Mouse (Mus musculus) E14TG2a.4 (cell line): ENCODE measurements around the gene Car12.

Experiments
- H3K27me3 ChIP-seq: 2 replicates; pipeline ENCODE4 v1.6.1; 2014; ENCODE audit warnings: low read length, control low read depth; ENCODE audit not compliant: insufficient read depth
- H3K36me3 ChIP-seq: 2 replicates; pipeline ENCODE4 v1.6.1; 2014; ENCODE audit warnings: low read length, control low read depth; ENCODE audit not compliant: insufficient read depth
- H3K4me1 ChIP-seq: replicated peaks from 2 replicates; pipeline ENCODE4 v1.6.1; 2014; ENCODE audit warnings: low read depth, low read length, control low read depth
- H3K4me3 ChIP-seq: replicated peaks from 2 replicates; pipeline ENCODE4 v1.5.1; 2014; ENCODE audit warnings: mild to moderate bottlenecking, low read length
- H3K9me3 ChIP-seq: 2 replicates; pipeline ENCODE4 v1.6.1; 2014; ENCODE audit warnings: low read length, control low read depth
- CTCF ChIP-seq: conservative IDR thresholded peaks from 2 replicates; pipeline ENCODE4 v1.5.1; 2014; ENCODE audit warnings: low read length
- NANOG ChIP-seq: IDR thresholded peaks from 2 replicates; pipeline ENCODE4 v1.6.1; 2014; ENCODE audit warnings: borderline replicate concordance, low read length, mixed read lengths
- POU5F1 ChIP-seq: IDR thresholded peaks from 2 replicates; pipeline ENCODE4 v1.6.1; 2014; ENCODE audit warnings: low read length, borderline replicate concordance

The Car12 gene

GRCm38 (mm10) chr9:66732791-66733691 is 19.6 kb downstream of the Car12 start:
- H3K27me3 ChIP-seq, result peaks cover 4% of the 10 kb centered on the region; the same call in 1 of the 2 replicates
- H3K4me3 ChIP-seq, result no peak overlapping the region
- no peaks in the 10 kb centered on the region for H3K36me3 ChIP-seq
- no peaks in the 10 kb centered on the region for H3K4me1 ChIP-seq
- no peaks in the 10 kb centered on the region for H3K9me3 ChIP-seq
- no peak for TF ChIP-seq POU5F1
- TF ChIP-seq NANOG, result no peak
- no peak for TF ChIP-seq CTCF

GRCm38 (mm10) chr9:66734568-66734967 is 21.1 kb downstream of the Car12 start:
- H3K36me3 ChIP-seq, result no peaks in the 10 kb centered on the region
- TF ChIP-seq CTCF, result no peak
- no peaks in the 10 kb centered on the region for H3K4me1 ChIP-seq
- H3K27me3 ChIP-seq, result no peaks in the 10 kb centered on the region; the same call in 1 of the 2 replicates
- H3K9me3 ChIP-seq, result no peaks in the 10 kb centered on the region
- H3K4me3 ChIP-seq, result no peak overlapping the region

GRCm38 (mm10) chr9:66735122-66735521 is 21.6 kb downstream of the Car12 start:
- no peaks in the 10 kb centered on the region for H3K4me1 ChIP-seq

GRCm38 (mm10) chr9:66736016-66736415 is 22.5 kb downstream of the Car12 start:
- no peaks in the 10 kb centered on the region for H3K27me3 ChIP-seq

More at GRCm38 (mm10) chr9:66735122-66735521, 21.6 kb downstream of the Car12 start:
- no peaks in the 10 kb centered on the region for H3K9me3 ChIP-seq
- TF ChIP-seq CTCF, result no peak
- TF ChIP-seq POU5F1, result no peak
- TF ChIP-seq NANOG, result no peak
- H3K36me3 ChIP-seq, result no peaks in the 10 kb centered on the region
- H3K27me3 ChIP-seq, result no peaks in the 10 kb centered on the region
- no peak overlapping the region for H3K4me3 ChIP-seq

GRCm38 (mm10) chr9:66736551-66736950 is 23.1 kb downstream of the Car12 start:
- Histone ChIP-seq H3K27me3 (no peaks in the 10 kb centered on the region), H3K4me3 (no peak overlapping the region), H3K36me3 (no peaks in the 10 kb centered on the region), H3K4me1 (no peaks in the 10 kb centered on the region), H3K9me3 (no peaks in the 10 kb centered on the region)
- TF ChIP-seq CTCF (no peak), POU5F1 (no peak), NANOG (no peak)

More at GRCm38 (mm10) chr9:66736016-66736415, 22.5 kb downstream of the Car12 start:
- H3K9me3 ChIP-seq, result no peaks in the 10 kb centered on the region
- no peaks in the 10 kb centered on the region for H3K4me1 ChIP-seq
- TF ChIP-seq POU5F1, result no peak
- TF ChIP-seq NANOG, result no peak
- TF ChIP-seq CTCF, result no peak
- no peak overlapping the region for H3K4me3 ChIP-seq
- no peaks in the 10 kb centered on the region for H3K36me3 ChIP-seq

- Histone ChIP-seq H3K9me3 (no peaks in the 10 kb centered on the region), H3K27me3 (peaks cover 8% of the 10 kb centered on the region; the same call in 1 of the 2 replicates), H3K4me3 (no peak overlapping the region), H3K36me3 (no peaks in the 10 kb centered on the region), H3K4me1 (no peaks in the 10 kb centered on the region)
- TF ChIP-seq CTCF, result no peak
- TF ChIP-seq NANOG, result no peak
- TF ChIP-seq POU5F1, result no peak
Observed at GRCm38 (mm10) chr9:66739516-66739915, 26.0 kb downstream of the Car12 start.

- H3K4me1 ChIP-seq, result no peaks in the 10 kb centered on the region
- H3K27me3 ChIP-seq, result peaks cover 17% of the 10 kb centered on the region; the same call in 1 of the 2 replicates
- TF ChIP-seq NANOG, result no peak
- no peak for TF ChIP-seq POU5F1
- TF ChIP-seq CTCF, result no peak
- no peaks in the 10 kb centered on the region for H3K36me3 ChIP-seq
- no peak overlapping the region for H3K4me3 ChIP-seq
- H3K9me3 ChIP-seq, result no peaks in the 10 kb centered on the region
Observed at GRCm38 (mm10) chr9:66744531-66744930, 31.0 kb downstream of the Car12 start.

- no peak overlapping the region for H3K4me3 ChIP-seq
- no peaks in the 10 kb centered on the region for H3K4me1 ChIP-seq
- peaks cover 17% of the 10 kb centered on the region; the same call in 1 of the 2 replicates for H3K27me3 ChIP-seq
- H3K36me3 ChIP-seq, result no peaks in the 10 kb centered on the region
- no peaks in the 10 kb centered on the region for H3K9me3 ChIP-seq
- TF ChIP-seq POU5F1 (no peak), NANOG (no peak), CTCF (no peak)
Observed at GRCm38 (mm10) chr9:66748390-66748789, 34.9 kb downstream of the Car12 start.

GRCm38 (mm10) chr9:66752849-66753248 is 39.4 kb downstream of the Car12 start:
- TF ChIP-seq NANOG (no peak), POU5F1 (no peak), CTCF (no peak)
- Histone ChIP-seq H3K4me1 (no peaks in the 10 kb centered on the region), H3K27me3 (peaks cover 3% of the 10 kb centered on the region; the same call in 1 of the 2 replicates), H3K4me3 (no peak overlapping the region), H3K9me3 (no peaks in the 10 kb centered on the region), H3K36me3 (no peaks in the 10 kb centered on the region)
